Mouse (Mus musculus) brain, embryonic 14.5 days (tissue): ENCODE results near the gene Sh3bgr. TPM values are rescaled to one million over a fixed set of nuclear protein-coding genes. Genes with fewer than 3 reads are reported as not detected.

Experiments used
- DNase-seq: peaks from one replicate; pipeline ENCODE4 v3.0.0-alpha.2; 2011; ENCODE audit warnings: low read depth
- CTCF ChIP-seq: fragments of 200-500 bp; IDR thresholded peaks from 2 replicates; pipeline ENCODE4 v1.5.1; 2012; ENCODE audit warnings: inconsistent platforms, mild to moderate bottlenecking, moderate library complexity, borderline replicate concordance; ENCODE audit not compliant: insufficient read depth, insufficient read length; ENCODE audit errors: extremely low read depth
- POLR2A ChIP-seq: fragments of 200-500 bp; IDR thresholded peaks from 2 replicates; pipeline ENCODE4 v1.6.1; 2012; ENCODE audit warnings: mild to moderate bottlenecking, inconsistent platforms, borderline replicate concordance; ENCODE audit not compliant: poor library complexity, insufficient read depth, insufficient read length, severe bottlenecking; ENCODE audit errors: extremely low read depth
- polyA plus RNA-seq: library from polyadenylated mRNA; depleted of rRNA; stranded (reverse); fragments of >200 nt; gene quantifications from 2 replicates; pipeline ENCODE4 v1.2.3, GENCODE M21; 2012; rRNA removed

Gene Sh3bgr
- 1.0 and 2.9 TPM in 2 replicates for polyA plus RNA-seq

DNA sequence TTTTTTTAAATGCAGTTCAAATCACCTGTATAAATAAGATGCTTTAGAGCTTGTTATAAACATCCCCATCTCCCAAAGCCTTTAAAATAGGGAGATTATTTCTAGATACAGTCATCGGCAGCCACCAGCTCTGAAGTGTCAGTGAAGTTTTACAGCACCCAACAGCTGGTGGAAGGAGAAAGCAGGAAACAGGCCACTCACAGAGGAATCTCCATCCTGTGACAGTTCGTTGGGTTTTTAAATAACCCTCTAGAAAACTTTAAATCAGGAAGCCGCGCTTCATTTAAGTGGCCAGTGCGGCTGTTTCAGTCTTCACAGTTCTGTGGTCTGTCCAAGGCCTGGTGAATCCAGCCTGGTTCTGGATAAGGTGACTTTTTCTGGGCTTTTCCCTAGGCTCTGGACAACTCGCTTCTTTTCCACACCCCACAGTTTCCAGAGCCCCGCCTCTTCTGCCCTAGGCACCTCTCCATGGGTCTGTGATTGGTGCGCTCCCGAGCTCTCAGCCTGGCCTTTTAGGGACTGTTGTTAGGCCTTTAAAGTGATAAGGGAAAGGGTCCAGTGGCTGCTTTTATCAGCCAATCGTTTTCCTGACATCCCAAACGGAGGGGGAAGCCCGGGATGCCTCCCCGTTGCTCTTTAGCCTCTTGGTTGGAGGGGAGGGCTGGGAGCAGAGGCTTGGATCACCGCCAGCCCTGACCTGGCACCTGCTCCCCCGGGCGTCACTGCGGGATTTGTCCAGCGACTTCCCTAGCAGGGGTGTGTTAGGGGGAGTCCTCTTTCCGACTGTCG lies at the start of gene Sh3bgr:
Sh3bgr (plus strand) TSS at position 538 of the 789 bp plus-strand sequence.
- TF ChIP-seq POLR2A: no peak
- no peak for TF ChIP-seq CTCF

DNA sequence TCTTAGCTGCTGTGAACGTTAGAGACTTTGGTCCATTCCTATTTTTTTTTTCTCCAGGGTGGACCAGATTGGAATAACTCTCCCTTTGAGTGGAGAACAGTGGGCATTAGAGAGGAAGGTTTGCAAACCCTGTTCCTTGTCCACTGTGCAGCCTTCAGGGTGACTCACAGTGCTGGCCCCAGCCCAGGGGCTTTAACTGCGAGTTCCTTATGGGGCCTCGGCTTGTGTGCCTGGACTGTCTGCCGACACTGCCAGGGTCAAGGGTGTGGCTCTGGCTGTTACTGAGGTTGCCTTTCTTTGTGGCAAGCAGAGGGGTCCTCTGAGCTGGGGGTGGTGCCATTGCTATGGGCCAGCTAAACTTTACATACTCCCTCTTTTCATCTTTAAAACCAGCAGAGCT lies 49.3 kb upstream of the Sh3bgr start:
- TF ChIP-seq POLR2A (no peak), CTCF (no peak)
- no peak for DNase-seq

More for the DNA sequence above, at the start of gene Sh3bgr:
- DNase-seq: peak; percentile 55

- DNase-seq: peak; percentile 65
- TF ChIP-seq CTCF (peak; percentile 86), POLR2A (no peak)
Observed at GRCm38 (mm10) chr16:96151551-96151950, 48.7 kb upstream of the Sh3bgr start.

DNA sequence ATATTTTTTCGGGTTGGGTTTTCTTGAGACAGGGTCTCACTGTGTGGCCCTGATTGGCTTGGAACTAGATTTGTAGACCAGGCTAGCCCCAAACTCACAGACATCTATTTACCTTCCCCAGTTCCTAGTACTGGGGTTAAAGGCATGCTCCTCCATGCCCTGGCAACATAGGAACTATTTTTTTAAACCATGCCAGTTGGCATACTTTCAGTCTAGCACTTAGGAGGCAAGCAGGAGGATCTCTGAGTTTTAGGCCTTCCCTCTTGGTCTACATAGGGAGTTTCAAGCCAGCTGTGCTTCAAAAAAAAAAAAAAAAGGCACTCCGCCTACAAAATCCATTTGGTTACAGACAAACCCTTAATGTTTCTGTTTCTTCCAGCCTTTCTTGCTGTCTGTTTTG lies 45.8 kb upstream of the Sh3bgr start:
- TF ChIP-seq CTCF: no peak
- TF ChIP-seq POLR2A: no peak
- DNase-seq: no peak

DNA sequence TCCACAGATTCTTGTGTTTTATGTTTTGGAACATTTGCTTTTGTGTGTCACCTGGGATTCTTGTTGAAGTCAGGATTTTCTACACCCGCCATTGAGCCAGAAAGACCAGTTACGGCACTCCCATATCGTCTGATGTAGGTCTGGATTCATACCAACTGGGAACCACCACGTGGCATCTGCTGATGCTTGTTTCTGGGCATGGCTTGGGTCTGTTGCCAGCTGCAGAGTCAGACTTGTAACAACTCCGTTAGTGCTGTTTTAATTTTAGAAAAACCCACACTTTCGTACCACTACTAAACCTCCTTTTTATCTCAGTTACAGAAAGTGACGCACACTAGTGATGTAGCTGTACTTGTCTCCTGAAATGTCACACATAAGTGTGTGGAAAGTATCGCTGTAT lies 44.2 kb upstream of the Sh3bgr start:
- TF ChIP-seq CTCF (no peak), POLR2A (no peak)
- DNase-seq: peak; percentile 53

DNA sequence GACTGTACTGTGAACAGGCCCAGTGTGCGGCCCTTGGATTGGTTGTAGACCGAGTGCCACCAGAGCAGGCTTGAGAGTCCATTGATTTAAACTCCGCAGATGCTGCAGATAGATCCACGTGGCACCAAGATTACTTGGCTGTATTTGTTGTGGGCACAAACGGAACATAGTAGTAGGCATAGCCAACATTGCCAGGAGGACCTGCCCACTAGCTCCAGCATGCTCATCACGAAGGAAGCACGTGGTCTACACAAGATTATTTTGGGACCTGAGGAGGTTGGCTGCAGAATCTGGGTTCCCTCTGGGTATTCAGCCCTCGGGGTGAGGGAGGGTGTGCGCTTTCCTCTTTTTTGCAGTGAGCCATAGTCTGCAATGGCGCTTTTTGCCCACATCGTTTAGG lies 43.1 kb upstream of the Sh3bgr start:
- no peak for DNase-seq
- TF ChIP-seq POLR2A (no peak), CTCF (no peak)

DNA sequence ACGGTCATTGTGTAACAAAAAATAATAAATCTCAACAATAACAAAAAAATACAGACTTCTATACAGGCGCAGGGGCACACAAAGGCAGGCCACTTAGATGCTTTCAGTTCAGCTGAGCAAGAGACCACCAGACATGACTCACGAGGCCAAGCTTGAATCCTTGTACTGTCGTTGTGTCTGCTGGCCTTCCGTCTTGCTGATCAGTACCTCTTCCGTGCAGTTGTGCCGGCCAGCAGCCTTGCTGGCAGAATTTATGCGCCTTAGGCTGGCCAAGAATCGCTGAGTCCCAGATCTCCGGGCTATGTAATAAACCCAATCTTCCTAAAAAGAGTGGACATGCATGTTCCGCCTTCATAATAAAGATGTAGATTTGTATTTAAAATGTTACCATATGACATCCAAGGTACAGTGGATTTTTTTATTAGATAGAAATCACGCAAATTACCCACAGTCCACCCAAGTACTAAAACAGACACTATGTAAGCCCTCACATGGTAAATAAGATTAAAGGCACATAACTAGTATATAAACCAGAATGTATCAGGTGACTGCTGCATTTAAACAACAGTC lies 41.7 kb upstream of the Sh3bgr start:
- no peak for TF ChIP-seq POLR2A
- TF ChIP-seq CTCF: no peak
- DNase-seq: peak; percentile 43

- DNase-seq: peak; percentile 77
- TF ChIP-seq POLR2A (0 out of 2 replicates have a peak, but pooled peaks have one; percentile 46), CTCF (peak; percentile 65)
Observed at GRCm38 (mm10) chr16:96159091-96159731, 41.0 kb upstream of the Sh3bgr start.

GRCm38 (mm10) chr16:96159794-96160346 lies 40.4 kb upstream of the Sh3bgr start:
- no peak for DNase-seq

GRCm38 (mm10) chr16:96160927-96161326 lies 39.3 kb upstream of the Sh3bgr start:
- no peak for DNase-seq
- TF ChIP-seq POLR2A (no peak), CTCF (no peak)

More at GRCm38 (mm10) chr16:96159794-96160346, 40.4 kb upstream of the Sh3bgr start:
- TF ChIP-seq POLR2A: no peak
- TF ChIP-seq CTCF: no peak

- DNase-seq: no peak
- TF ChIP-seq POLR2A: no peak
- no peak for TF ChIP-seq CTCF
Observed at GRCm38 (mm10) chr16:96161336-96161735, 38.9 kb upstream of the Sh3bgr start.
